Mouse (Mus musculus) pancreas, adult 10 weeks (tissue): ENCODE data around the gene Kdf1. TPM values are rescaled to one million over a fixed set of nuclear protein-coding genes. Genes with fewer than 3 reads are reported as not detected.

ENCODE experiments used
- polyA plus RNA-seq: library from polyadenylated mRNA; stranded (reverse); fragments of 350-450 nt; fragmentation: Illumina TruSeq; extraction: RNeasy Lipid Tissue Mini Kit (QIAGEN cat#74804); gene quantifications from one replicate; pipeline ENCODE4 v1.2.3, GENCODE M21; 2015; ENCODE audit warnings: low read depth, low replicate concordance; ENCODE audit not compliant: insufficient read depth

The Kdf1 gene
- polyA plus RNA-seq: 5.3 TPM

DNA sequence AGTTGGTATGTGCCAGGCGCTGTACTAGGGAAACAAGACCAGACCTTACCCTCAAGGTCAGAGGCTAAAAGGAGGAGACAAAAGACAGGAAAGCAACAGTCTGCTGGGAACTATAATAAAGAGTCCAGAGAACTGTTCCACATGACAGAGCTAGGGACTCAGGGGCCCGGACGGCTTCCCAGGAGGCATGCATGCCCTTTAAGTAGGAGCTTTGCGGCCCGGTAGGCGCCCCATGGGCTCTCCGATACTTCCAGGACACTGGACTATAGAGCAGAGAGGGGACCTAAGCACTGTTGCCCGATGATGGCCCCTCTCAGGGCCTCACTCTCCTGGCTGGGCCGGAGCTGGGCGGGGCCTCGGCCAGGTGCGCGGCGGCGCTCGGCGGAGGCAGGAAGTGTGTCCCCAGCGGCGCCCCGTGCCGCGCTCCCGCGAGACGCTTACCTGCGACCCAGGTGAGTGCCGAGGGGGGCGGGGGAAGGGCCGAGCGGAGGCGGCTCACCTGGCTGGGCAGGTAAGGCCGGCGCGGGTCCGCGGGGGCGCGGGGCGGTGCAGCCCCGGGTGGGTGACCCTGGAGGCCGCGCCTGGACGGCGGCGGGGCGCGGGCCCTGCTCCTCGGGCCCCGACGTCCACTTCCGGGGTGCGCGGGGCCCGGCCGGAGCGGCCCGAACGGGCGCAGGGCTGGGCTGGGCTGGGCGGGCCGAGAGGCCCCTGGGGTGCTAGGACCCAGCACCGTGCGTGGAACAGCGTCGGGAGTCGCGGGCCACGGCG lies at the start of gene Kdf1:
Gene Kdf1, plus strand, starts transcription at position 363 of the 768 bp plus-strand sequence.

DNA sequence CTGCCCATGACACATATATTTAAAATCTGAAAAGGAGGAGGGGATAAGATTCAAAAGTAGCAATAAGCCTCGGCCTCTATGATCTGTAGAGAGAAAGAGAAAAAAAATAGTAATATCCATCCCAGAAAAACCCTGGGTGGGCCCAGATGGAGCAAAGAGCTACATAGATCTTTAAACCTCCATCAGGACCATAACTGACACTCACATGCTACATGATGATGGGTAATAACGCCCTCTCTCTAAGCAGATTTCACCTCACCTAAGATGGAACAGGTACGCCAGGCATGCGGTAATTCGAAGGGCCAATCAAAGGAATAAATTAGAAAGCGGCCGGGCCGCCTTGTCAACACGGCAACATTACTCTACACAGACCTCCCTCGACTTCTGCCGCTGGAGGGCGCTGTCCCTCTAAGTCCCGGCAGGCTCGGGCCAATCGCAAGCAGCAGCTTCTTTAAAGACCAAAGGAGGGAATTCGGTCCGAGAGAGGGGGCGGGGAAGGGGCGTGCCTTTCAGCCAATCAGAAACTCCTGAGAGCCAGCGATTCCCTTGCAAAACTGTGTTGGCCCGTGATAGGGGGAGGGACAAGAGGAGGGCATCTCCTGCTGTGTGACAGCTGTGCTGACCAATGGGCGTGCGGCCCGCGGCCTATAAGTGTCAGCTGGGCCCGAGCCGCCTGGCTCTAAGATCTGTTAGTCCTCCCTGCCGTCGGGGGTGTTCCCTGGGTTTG lies 39.1 kb upstream of the Kdf1 start, which contains the start of gene Tent5b:
Gene Tent5b, plus strand, starts transcription at position 675 of the 727 bp plus-strand sequence.

DNA sequence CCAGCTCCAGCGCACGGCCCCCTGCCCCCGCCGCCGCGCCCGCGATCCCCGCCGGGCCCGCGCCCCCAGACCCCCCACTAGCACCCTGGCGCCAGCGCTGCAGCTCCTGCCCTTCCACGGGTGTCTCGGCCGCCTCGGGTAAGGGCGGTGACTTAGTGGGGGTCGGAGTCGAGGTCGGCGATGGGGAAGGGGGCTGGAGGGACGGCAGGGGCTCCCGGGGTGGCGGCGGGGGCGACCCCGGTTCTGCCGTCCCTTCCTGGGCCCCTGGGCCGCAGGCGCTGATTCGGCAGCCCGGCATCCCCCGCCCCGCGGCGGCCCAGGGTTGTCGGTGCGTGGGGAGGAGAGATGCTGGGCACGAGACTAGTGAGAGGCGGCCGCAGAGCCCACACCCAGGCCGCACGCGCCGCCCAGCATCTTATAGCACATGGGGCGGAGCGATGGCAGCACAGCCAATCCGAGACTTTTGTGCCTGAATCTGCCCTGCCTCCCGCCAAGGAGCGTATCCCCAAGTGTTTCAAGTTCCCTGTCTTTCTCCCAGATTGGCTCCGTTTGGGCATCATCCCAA lies 20.5 kb upstream of the Kdf1 start, which contains the start of gene Trnp1:
Gene Trnp1, minus strand, starts transcription at position 391 of the 565 bp plus-strand sequence.

DNA sequence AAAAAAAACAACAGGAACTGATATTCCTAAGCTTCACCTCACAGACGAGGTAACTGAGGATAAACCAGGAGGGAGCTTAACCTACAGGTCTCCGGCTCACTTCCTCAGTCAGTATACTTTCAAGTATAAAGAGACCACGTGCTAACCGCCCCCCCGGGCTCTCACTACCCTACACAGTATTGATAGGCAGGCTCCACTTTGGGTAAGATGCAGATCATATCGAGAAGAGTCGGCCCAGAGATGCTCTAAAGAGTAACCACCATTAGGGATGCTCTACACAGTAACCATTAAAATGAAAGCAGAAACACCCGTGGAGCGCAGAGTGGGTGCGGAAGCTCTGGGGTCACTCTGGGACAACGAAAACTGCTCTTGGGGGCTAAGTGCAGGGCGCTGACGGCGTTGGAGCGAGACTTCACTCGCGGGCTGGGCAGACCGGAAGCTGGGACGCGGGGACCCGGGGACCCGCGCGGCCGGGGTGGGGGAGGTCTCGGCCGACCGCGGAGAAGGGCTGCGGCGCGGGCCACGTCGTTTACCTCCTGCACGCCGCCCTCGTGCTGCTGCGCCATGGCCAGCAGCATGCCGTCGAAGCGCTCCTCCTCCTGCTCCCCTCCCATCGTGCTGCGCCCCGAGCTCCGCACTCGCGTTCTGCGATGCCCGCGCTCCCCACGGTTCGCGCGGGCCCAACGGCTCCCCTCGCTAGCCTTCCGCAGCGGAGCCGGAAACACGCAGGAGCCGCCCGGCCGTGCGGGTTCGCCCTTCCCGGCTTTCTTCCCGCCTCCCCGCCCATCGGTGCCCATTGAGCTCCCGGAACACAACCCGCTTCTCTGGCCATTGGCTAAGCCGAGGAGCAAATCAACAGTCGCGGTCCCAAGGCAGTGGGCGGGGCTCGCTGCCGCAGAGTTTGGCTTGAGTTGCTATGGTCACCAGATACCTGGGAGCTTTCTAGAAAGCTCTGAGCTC lies 26.8 kb downstream of the Kdf1 start, which contains the start of gene Nudc:
Gene Nudc, minus strand, starts transcription at position 725 of the 960 bp plus-strand sequence.

DNA sequence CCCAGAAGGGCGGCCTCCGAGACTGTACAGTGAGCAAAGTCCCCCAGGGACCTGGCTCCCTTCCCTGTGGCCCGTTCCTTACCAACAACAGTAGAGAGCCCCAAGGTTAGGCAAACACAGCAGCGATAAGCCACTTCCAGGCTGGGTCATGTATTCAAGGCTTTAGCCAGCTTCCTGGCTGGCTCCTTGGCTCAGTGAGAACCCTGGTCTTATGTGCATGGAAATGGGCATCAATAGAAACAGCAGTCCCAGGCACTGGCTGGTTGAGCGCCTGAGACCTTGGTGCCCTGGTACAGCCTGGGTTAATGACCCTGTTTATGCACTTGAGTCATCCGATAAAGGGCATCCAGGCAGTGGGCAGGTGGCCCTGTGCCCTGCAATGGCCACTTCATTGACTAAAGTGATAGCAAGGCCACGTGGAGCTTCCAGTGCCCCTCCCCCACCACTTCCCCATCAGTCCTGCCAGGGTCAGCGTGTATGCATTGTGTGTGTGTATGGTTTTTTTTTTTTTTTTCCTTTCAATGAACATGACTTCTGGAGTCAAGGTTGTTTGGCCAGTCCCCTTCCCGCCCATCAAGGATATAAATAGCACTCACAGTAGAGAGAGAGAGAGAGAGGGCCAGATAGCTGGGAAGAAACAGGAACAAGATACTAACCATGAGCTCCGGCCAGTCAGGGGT lies 34.1 kb downstream of the Kdf1 start, which contains the start of gene Nr0b2:
Gene Nr0b2, plus strand, starts transcription at position 609 of the 680 bp plus-strand sequence.

DNA sequence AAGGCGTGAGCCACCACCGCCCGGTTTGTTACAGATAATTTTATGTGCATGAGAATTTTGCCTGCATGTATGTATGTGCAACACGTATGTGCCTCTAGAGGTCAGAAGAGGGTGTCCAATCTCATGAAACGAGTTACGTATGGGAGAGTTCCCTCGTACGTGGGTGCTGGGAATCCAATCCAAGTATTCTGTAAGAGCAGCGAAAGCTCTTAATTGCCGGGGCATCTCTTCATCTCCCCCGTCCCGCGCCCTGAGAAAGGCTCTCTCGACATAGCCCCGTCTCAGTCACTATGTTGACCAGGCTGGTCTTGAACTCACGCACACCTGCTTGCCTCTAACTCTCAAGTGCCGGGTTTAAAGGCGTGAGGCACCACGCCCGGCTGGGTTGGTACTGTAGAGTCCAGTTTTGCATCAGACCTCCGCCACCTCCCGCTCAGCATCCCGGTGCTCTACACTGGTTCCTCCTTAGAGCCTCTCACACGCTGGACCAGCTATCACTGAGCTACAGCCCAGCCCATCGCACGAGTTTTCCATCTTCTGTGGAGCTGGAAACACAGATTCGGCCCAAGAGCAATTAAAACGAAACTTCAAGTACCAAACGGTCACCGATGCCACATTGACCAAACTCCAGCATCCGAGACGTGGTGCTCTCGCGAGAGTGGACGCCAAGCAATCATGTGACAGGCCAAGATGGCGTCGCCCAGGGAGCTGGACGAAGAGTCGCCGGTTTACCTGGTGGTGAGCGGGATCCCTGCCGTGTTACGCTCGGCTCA lies 55.5 kb downstream of the Kdf1 start, which contains the start of gene Gpatch3:
Gene Gpatch3, plus strand, starts transcription at position 676 of the 773 bp plus-strand sequence.

Other genes starting within 250 kb of the Kdf1 start
- gene Tmem222, start 241.2 kb upstream of the Kdf1 start, polyA plus RNA-seq: 12.5 TPM
- 7.4 TPM for gene Wdtc1, start 165.5 kb upstream of the Kdf1 start, polyA plus RNA-seq
- 10.4 TPM for gene Slc9a1, start 149.3 kb upstream of the Kdf1 start, polyA plus RNA-seq
- gene Tent5b, start 38.8 kb upstream of the Kdf1 start, polyA plus RNA-seq: 2.5 TPM
- 2.0 TPM for gene Trnp1, start 20.4 kb upstream of the Kdf1 start, polyA plus RNA-seq
- 29.6 TPM for gene Nudc, start 27.0 kb downstream of the Kdf1 start, polyA plus RNA-seq
- gene Nr0b2, start 34.4 kb downstream of the Kdf1 start, polyA plus RNA-seq: 5.4 TPM
- 1.6 TPM for gene Gpatch3, start 55.8 kb downstream of the Kdf1 start, polyA plus RNA-seq
- 3.3 TPM for gene Gpn2, start 65.4 kb downstream of the Kdf1 start, polyA plus RNA-seq
- 2.9 TPM for gene Sfn, start 83.2 kb downstream of the Kdf1 start, polyA plus RNA-seq
- gene Zdhhc18, start 131.2 kb downstream of the Kdf1 start, polyA plus RNA-seq: 6.9 TPM
- 3.0 TPM for gene Pigv, start 153.7 kb downstream of the Kdf1 start, polyA plus RNA-seq
- gene Arid1a, start 237.8 kb downstream of the Kdf1 start, polyA plus RNA-seq: 9.8 TPM